Mouse (Mus musculus): ENCODE measurements at regions not wholly inside any gene's neighbourhood (a gene's known extent, or its start where the extent isn't known, plus 50 kb on each side); places are given as distances from the start of the nearest gene placed in this dataset.
A peak's percentile ranks its signal among the peaks of the same experiment; 100 is the strongest.

DNA sequence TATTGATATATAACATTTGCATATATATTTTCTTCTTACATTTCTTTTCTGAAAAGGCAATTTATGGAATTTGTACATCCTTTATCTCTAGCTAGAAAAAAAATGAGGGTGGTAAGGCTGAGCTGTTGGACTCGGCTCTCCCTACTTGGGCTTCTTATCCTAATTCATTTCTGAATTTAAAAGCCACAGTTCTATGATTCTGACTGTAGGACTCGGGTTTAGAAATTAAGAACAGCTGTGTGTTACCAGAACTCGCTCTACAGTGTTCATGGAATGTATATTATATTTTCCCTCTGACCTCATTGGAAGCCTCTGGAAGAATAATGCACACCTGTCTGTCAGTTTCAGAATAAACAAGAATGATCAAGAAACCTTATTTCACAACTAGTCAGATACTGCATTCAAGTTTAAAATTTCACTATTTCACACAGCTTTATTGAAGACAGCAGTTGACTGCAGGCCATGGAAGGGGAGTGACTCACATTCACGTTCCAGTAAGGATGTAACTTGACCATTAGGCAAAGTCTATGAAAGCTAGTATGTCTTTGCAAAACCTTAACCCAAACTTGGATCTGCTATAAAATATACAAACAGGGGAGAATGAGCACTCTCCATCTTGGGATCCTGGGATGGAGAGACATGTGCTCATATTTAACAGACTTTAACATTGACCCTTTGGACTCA, 207.4 kb downstream of the Papss1 start:
- Histone ChIP-seq H3K27ac (no peak overlapping the region), H3K4me2 (no peak overlapping the region), H3K27me3 (no peaks in the 10 kb centered on the region), H3K9ac (no peak overlapping the region), H3K36me3 (ENCODE audit: poor library complexity, severe bottlenecking) (no peaks in the 10 kb centered on the region), H3K4me3 (no peak overlapping the region), H3K9me3 (replicated peaks) (no peaks in the 10 kb centered on the region), H3K4me1 (no peaks in the 10 kb centered on the region)
- 83% methylated on average over 4 of the region's 4 CpGs for WGBS
- ATAC-seq = no peak

DNA sequence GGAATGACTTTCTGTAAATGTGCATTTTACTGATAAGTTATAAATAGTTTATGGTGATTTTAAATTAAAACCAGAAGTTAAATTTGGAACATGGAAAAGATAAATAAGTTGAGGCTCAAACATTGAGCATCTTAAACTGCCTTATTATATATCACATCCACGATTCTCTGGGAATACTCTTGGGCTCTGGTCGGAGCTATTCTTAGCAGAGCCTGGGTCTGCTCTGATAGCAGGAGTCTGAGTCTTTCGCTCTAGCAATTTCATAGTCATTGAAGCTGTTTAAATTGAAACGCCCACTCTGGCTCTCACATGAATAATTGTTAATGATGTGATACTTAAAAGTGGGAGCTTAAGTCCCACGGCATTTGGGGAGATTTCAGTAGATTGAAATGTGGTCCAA, 208.0 kb downstream of the Papss1 start:
- Histone ChIP-seq H3K9ac (no peak overlapping the region), H3K9me3 (replicated peaks) (no peaks in the 10 kb centered on the region), H3K4me2 (no peak overlapping the region), H3K36me3 (ENCODE audit: poor library complexity, severe bottlenecking) (no peaks in the 10 kb centered on the region), H3K27me3 (no peaks in the 10 kb centered on the region), H3K4me3 (no peak overlapping the region), H3K4me1 (no peaks in the 10 kb centered on the region), H3K27ac (no peak overlapping the region)
- 72% methylated on average over 5 of the region's 5 CpGs for WGBS
- ATAC-seq = no peak

DNA sequence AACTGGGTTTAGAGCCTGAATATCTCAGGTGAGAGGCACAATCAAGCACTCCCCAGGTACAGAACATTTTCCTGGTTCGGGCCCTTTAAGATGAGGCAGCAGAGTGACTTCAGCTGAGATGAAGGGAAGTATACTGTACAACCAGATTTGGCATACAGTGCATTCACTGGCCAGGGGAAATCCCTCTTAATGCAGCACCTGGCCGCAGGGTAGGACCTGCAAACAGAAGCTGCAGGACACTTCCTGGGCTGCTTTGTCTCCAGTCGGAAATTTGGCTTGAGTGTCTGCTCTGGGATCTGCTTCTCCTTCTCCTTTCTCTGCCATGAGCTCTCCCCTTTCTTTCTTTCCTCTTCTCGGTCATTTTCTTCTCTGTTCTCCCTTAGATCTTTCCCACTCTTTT, 210.9 kb downstream of the Papss1 start:
- WGBS = 78% methylated on average over 4 of the region's 4 CpGs
- Histone ChIP-seq H3K4me3 (no peak overlapping the region), H3K4me1 (no peaks in the 10 kb centered on the region), H3K9me3 (replicated peaks) (no peaks in the 10 kb centered on the region), H3K27ac (no peak overlapping the region), H3K9ac (no peak overlapping the region), H3K27me3 (no peaks in the 10 kb centered on the region), H3K36me3 (ENCODE audit: poor library complexity, severe bottlenecking) (no peaks in the 10 kb centered on the region), H3K4me2 (no peak overlapping the region)
- no peak for ATAC-seq

DNA sequence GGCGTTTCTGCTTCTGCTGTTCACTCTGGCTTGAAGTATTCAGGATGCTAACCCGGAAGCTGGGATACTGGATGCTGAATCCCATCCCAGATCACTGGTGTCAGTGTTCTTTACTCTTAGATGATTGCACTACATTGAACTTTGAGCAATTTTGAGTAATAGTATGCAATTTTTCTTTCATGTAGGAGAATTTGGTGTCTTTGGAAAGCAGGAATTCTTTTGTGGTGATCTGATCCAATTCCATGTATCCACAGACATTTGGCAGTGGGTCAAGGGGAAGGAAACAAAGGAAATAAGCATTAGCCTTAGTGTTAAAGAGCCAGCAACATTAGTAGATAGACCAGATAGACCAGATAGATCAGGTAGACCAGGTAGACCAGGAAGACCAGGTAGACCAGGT, 212.1 kb downstream of the Papss1 start:
- H3K9ac ChIP-seq = no peak overlapping the region
- H3K27me3 ChIP-seq = no peaks in the 10 kb centered on the region
- no peak overlapping the region for H3K4me3 ChIP-seq
- no peaks in the 10 kb centered on the region for H3K36me3 ChIP-seq (ENCODE audit: poor library complexity, severe bottlenecking)
- WGBS = 88% methylated on average over 2 of the region's 2 CpGs
- H3K4me2 ChIP-seq = no peak overlapping the region
- no peak for ATAC-seq
- no peaks in the 10 kb centered on the region for H3K4me1 ChIP-seq
- no peak overlapping the region for H3K27ac ChIP-seq
- H3K9me3 ChIP-seq (replicated peaks) = no peaks in the 10 kb centered on the region

DNA sequence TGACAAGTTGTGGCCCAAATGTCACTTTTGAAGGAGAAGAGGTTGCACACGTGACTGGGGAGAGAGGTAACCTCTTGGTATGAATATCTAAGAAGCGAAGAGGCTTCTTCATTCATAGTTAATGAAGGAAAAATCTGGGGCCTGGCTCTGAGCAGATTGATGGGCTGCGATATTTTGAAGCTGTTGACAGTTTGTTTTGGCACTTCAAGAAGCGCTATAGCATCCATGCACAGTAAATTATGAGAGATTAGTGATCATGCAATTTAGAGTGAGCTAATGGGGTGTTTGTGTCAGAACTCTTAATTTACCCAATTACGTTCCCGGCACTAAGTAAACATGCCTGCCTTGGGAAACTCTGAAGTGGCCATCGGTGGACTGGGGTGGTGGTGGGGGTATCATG, 215.2 kb downstream of the Papss1 start:
- no peaks in the 10 kb centered on the region for H3K4me1 ChIP-seq
- 66% methylated on average over 7 of the region's 7 CpGs for WGBS
- H3K9ac ChIP-seq = no peak overlapping the region
- H3K27ac ChIP-seq = no peak overlapping the region
- H3K9me3 ChIP-seq (replicated peaks) = no peaks in the 10 kb centered on the region
- no peaks in the 10 kb centered on the region for H3K36me3 ChIP-seq (ENCODE audit: poor library complexity, severe bottlenecking)
- no peak overlapping the region for H3K4me2 ChIP-seq
- H3K27me3 ChIP-seq = no peaks in the 10 kb centered on the region
- peak; percentile 43; the same call in 1 of the 2 replicates for ATAC-seq
- H3K4me3 ChIP-seq = no peak overlapping the region

DNA sequence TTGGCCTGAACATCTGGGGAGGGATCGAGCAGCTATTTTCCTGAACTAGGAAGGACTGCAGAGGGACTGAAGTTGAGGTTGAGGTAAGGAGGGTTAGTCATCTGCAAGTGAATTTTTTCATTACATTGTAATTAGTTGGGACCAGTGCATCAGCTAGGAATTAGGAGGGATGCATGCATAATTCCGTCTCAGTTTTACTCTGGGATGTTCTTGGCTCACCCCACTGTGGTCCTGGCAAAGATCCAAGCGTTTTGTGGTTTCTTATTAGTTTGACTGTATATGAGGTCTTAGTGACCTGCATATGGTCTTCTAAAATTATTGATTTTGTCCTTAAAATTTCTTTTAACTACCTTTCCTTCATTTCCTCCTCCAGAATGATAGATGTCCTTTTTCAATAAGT, 221.0 kb downstream of the Papss1 start:
- no peak for ATAC-seq
- WGBS = 80% methylated on average over 3 of the region's 3 CpGs
- no peaks in the 10 kb centered on the region for H3K36me3 ChIP-seq (ENCODE audit: poor library complexity, severe bottlenecking)

DNA sequence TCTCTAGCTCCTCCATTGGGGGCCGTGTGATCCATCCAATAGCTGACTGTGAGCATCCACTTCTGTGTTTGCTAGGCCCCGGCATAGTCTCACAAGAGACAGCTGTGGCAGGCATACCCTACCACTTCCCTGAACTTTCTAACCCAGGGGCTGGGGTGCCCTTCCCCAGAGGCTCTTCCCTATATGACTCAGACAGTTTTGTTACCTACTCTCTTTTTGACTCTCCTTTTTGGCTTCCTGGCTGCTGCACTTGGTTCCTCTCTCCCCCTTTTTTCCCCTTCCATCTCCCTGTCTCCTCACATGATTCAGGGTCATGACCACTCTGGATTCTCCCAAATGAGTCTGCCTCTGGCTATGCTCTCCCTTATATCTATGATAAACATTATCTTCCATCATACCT, 223.8 kb downstream of the Papss1 start:
- Histone ChIP-seq H3K9ac (no peak overlapping the region), H3K9me3 (replicated peaks) (no peaks in the 10 kb centered on the region), H3K4me2 (no peak overlapping the region), H3K4me3 (no peak overlapping the region), H3K4me1 (no peaks in the 10 kb centered on the region), H3K36me3 (ENCODE audit: poor library complexity, severe bottlenecking) (no peaks in the 10 kb centered on the region), H3K27me3 (no peaks in the 10 kb centered on the region), H3K27ac (no peak overlapping the region)
- ATAC-seq = no peak
- WGBS = 100% methylated on average over 2 of the region's 2 CpGs

More for the DNA sequence above, 221.0 kb downstream of the Papss1 start:
- Histone ChIP-seq H3K9me3 (replicated peaks) (no peaks in the 10 kb centered on the region), H3K27me3 (no peaks in the 10 kb centered on the region), H3K4me3 (no peak overlapping the region), H3K4me1 (no peaks in the 10 kb centered on the region), H3K27ac (no peak overlapping the region), H3K4me2 (no peak overlapping the region), H3K9ac (no peak overlapping the region)

DNA sequence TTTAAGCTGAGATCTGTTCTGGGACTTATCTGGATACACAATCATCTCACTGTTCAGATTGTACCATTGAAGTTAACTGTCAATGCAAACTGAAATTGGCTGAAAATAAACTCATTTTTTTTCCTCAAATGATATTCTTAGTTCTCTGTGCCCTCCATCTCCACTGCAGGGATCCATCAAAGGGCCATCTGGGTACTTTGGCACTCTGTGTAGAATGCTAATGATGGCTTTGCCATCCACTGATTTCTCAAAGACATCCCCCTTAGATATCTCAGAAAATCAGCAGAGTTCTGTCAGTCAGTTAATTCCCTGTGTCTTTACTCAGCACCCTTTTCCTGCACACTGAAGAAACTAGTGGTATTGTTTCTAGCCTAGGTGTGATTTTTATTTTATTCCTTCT, 224.6 kb downstream of the Papss1 start:
- H3K9ac ChIP-seq = no peak overlapping the region
- no peak overlapping the region for H3K4me2 ChIP-seq
- H3K27ac ChIP-seq = no peak overlapping the region
- no peak for ATAC-seq
- no peaks in the 10 kb centered on the region for H3K9me3 ChIP-seq (replicated peaks)
- no peaks in the 10 kb centered on the region for H3K4me1 ChIP-seq
- no peaks in the 10 kb centered on the region for H3K27me3 ChIP-seq
- no peak overlapping the region for H3K4me3 ChIP-seq
- no peaks in the 10 kb centered on the region for H3K36me3 ChIP-seq (ENCODE audit: poor library complexity, severe bottlenecking)

DNA sequence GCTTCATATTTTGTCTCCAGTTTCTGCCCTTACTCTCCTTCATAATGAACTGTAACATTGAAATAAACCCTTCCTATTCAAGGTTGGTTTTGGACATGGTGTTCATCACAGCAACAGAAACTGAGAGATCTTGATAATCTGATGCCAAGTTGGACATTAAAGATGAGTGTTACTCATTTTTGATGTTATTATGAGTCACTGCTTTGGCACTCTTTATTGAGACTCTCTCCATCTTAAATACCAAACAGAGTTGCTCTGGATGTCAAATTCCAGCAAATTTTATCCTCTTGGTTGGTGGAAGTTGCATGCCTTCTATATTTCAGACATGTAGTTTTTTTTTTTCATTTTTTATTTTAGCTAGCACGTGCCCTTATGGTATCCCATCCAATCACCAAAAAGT, 229.5 kb downstream of the Papss1 start:
- no peaks in the 10 kb centered on the region for H3K4me1 ChIP-seq
- no peak overlapping the region for H3K4me3 ChIP-seq
- no peaks in the 10 kb centered on the region for H3K27me3 ChIP-seq
- ATAC-seq = no peak
- no peak overlapping the region for H3K27ac ChIP-seq
- no peaks in the 10 kb centered on the region for H3K36me3 ChIP-seq (ENCODE audit: poor library complexity, severe bottlenecking)
- no peaks in the 10 kb centered on the region for H3K9me3 ChIP-seq (replicated peaks)
- no peak overlapping the region for H3K4me2 ChIP-seq
- WGBS = 82% methylated on average over 1 of the region's 1 CpGs
- H3K9ac ChIP-seq = no peak overlapping the region

DNA sequence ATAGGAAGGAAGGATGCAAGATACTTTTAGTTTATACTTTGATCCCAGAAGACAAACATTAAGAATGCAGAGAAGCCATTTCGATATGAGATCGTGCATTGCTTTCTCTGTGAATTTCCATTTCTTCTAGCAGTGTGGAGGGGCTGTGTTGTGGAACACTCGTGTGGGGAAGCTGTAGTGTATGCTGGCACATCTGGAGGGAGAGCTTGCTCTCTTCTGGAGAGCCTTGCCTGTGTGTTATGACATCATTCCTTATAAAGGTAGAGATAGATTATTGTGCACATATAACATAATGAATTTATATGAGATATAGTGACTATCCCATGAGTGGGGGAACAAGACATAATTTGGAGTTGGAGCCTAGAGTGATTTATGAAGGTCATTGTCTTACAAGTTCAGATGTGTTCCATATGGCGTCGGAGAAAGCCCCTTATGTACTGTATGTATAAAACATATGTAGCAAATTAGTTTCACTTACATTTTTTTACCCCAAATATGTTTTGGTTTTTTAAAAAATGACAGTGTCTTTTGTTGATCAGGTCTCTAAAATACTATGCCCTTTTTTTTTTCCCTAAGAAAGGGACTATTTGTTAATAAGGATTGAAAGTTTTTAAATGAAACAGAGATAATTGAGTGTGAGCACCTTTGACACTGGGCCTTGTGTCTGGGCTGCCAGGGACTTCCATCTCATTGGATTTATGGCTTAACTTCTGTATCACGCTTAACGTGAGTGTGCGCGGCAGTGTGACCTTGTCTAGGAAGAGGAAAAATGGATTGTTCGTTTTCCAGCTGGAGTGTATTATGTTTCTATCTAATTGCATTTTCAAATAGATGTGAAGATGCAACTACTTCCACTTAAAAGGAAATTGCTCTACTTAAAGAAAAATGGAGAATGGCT, 230.8 kb downstream of the Papss1 start:
- Histone ChIP-seq H3K9ac (no peak overlapping the region), H3K9me3 (replicated peaks) (no peaks in the 10 kb centered on the region), H3K27me3 (no peaks in the 10 kb centered on the region), H3K27ac (no peak overlapping the region), H3K36me3 (ENCODE audit: poor library complexity, severe bottlenecking) (no peaks in the 10 kb centered on the region), H3K4me3 (no peak overlapping the region), H3K4me1 (no peaks in the 10 kb centered on the region), H3K4me2 (no peak overlapping the region)
- no peak for ATAC-seq
- 86% methylated on average over 10 of the region's 10 CpGs for WGBS

DNA sequence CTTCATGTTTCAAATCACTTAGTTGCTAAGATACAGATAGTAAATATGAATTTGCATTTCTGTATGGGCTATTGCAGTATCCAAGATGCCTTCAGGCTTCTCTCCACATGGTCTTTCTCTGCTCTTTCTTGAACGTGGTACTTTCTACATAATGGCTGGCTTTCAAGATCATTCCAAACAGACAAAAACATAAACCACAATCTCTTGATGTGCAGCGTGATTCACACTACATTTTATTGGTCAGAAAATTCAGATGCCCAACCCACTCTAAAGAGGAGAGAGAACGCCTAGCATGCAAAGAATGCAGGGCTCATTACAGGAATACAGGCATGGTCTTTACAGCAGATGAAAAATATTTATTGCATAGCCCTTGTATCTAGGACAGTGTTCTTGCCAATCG, 235.2 kb downstream of the Papss1 start:
- Histone ChIP-seq H3K9me3 (replicated peaks) (no peaks in the 10 kb centered on the region), H3K4me3 (no peak overlapping the region), H3K4me2 (no peak overlapping the region), H3K27me3 (no peaks in the 10 kb centered on the region), H3K27ac (no peak overlapping the region), H3K36me3 (ENCODE audit: poor library complexity, severe bottlenecking) (no peaks in the 10 kb centered on the region), H3K9ac (no peak overlapping the region), H3K4me1 (no peaks in the 10 kb centered on the region)
- WGBS = 82% methylated on average over 4 of the region's 4 CpGs
- no peak for ATAC-seq

DNA sequence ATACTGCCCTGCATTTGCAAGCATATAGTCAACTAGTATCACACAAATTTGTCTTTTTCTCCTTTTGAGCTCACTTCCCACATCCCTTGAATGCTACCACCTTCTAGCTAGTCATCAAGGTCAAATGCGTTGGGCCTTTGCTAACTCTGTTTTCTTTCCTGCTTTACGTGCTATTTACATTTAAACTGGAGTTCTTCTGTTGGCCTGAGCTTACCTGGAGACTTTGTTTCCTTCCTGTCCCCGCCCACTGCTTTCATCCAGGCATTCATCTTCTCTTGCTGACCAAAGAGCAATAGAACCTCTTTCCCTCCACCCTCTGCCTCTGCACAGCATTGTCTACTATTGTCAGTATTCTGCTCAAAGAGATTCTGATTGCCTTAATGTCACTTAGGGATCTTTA, 237.0 kb downstream of the Papss1 start:
- Histone ChIP-seq H3K4me1 (no peaks in the 10 kb centered on the region), H3K27me3 (no peaks in the 10 kb centered on the region), H3K36me3 (ENCODE audit: poor library complexity, severe bottlenecking) (no peaks in the 10 kb centered on the region), H3K9me3 (replicated peaks) (no peaks in the 10 kb centered on the region), H3K27ac (no peak overlapping the region), H3K9ac (no peak overlapping the region), H3K4me2 (no peak overlapping the region), H3K4me3 (no peak overlapping the region)
- 78% methylated on average over 3 of the region's 3 CpGs for WGBS
- no peak for ATAC-seq

DNA sequence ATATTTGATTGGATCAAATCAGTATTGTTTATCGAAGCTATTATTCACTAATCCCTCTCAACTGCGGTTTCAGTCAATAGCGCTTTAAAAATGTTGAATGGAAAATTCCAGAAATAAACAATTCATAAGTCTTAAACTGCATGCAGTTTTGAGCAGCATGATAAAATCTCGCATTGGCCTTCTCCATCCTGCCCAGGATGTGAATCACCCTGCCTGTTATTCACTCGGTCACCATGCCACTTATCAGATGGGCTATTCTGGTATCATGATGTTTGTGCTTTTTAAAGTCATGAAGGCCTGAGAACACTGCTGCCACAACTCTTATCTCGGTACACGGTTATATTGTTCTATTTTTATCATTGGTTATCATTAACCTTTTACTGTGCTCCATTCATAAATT, 238.3 kb downstream of the Papss1 start:
- H3K9me3 ChIP-seq (replicated peaks) = no peaks in the 10 kb centered on the region
- no peaks in the 10 kb centered on the region for H3K27me3 ChIP-seq
- ATAC-seq = no peak
- no peak overlapping the region for H3K4me3 ChIP-seq
- no peak overlapping the region for H3K27ac ChIP-seq
- 81% methylated on average over 7 of the region's 7 CpGs for WGBS
- H3K36me3 ChIP-seq (ENCODE audit: poor library complexity, severe bottlenecking) = no peaks in the 10 kb centered on the region
- no peak overlapping the region for H3K9ac ChIP-seq
- H3K4me1 ChIP-seq = no peaks in the 10 kb centered on the region
- H3K4me2 ChIP-seq = no peak overlapping the region
